Mouse (Mus musculus) liver, embryonic 14.5 days (tissue): Measurements from ENCODE around the gene Rab9b. TPM values are rescaled to one million over a fixed set of nuclear protein-coding genes. Genes with fewer than 3 reads are reported as not detected.

ENCODE experiments used
- ATAC-seq: fragments of 200-750 bp; cut with Nextera tagmentation; 2 replicates; pipeline ENCODE4 v1.8.0; 2017; ENCODE audit warnings: moderate number of reproducible peaks, mild to moderate bottlenecking, moderate library complexity; ENCODE audit not compliant: insufficient read depth
- DNase-seq, 3 experiments: peaks; one replicate each; pipeline ENCODE4 v3.0.0-alpha.2; 2012 to 2013; ENCODE audit warnings: low read depth in 3 of 3, low spot score in 3 of 3
- H3K27ac ChIP-seq: fragments of 300-500 bp; sonication (generic); 2 replicates; pipeline ENCODE4 v1.5.1; 2014; ENCODE audit warnings: moderate library complexity, mild to moderate bottlenecking, control low read depth, inconsistent platforms
- H3K27me3 ChIP-seq: fragments of 300-500 bp; sonication (generic); 2 replicates; pipeline ENCODE4 v1.6.1; 2014; ENCODE audit warnings: mild to moderate bottlenecking, low read length, moderate library complexity; ENCODE audit not compliant: control insufficient read depth, insufficient read depth
- H3K36me3 ChIP-seq: fragments of 300-500 bp; sonication (generic); replicated peaks from 2 replicates; pipeline ENCODE4 v1.6.1; 2014; ENCODE audit warnings: low read depth; ENCODE audit not compliant: control insufficient read depth, insufficient read depth
- H3K4me1 ChIP-seq, 2 experiments: fragments of 200-500 bp in 1 of 2; fragments of 300-500 bp in 1 of 2; sonication (generic) in 1 of 2; replicated peaks; 2 replicates each; pipeline ENCODE4 v1.6.1; 2012 to 2014; ENCODE audit warnings: antibody characterized with exemption in 1 of 2, inconsistent platforms in 1 of 2, low read length in 1 of 2; ENCODE audit not compliant: control insufficient read depth in 2 of 2, insufficient read depth in 2 of 2
- H3K4me2 ChIP-seq: fragments of 300-500 bp; sonication (generic); 2 replicates; pipeline ENCODE4 v1.6.1; 2014; ENCODE audit warnings: low read depth, mild to moderate bottlenecking, control low read depth, moderate library complexity
- H3K4me3 ChIP-seq, 2 experiments: fragments of 200-500 bp in 1 of 2; fragments of 300-500 bp in 1 of 2; sonication (generic) in 1 of 2; 2 replicates each; pipeline ENCODE4 v1.5.1; 2012 to 2014; ENCODE audit warnings: low read depth in 2 of 2, low read length in 2 of 2, mild to moderate bottlenecking in 2 of 2, control low read depth in 1 of 2, inconsistent platforms in 1 of 2, moderate library complexity in 1 of 2; ENCODE audit not compliant: insufficient read depth in 1 of 2
- H3K9ac ChIP-seq: fragments of 300-500 bp; sonication (generic); replicated peaks from 2 replicates; pipeline ENCODE4 v1.6.1; 2014; ENCODE audit warnings: mild to moderate bottlenecking, control low read depth, moderate library complexity
- H3K9me3 ChIP-seq: fragments of 300-500 bp; sonication (generic); 2 replicates; pipeline ENCODE4 v1.6.1; 2016; ENCODE audit warnings: low read length, mixed read lengths; ENCODE audit not compliant: control insufficient read depth
- CTCF ChIP-seq: IDR thresholded peaks from 2 replicates; pipeline ENCODE4 v1.5.1; 2016; ENCODE audit warnings: antibody characterized with exemption, low read depth, control low read depth
- EP300 ChIP-seq: IDR thresholded peaks from 2 replicates; pipeline ENCODE4 v1.6.1; 2016; ENCODE audit warnings: antibody characterized with exemption, low read depth
- WGBS: fragments of 180-500 bp; shearing (Covaris S2); extraction: QIAGEN DNeasy Blood & Tissue Kit; methylation state at CpG from one replicate; pipeline ENCODE4 v1.1.7; 2014; ENCODE audit not compliant: insufficient replicate concordance; 5-methylcytosine and 5-hydroxymethylcytosine counted together
- polyA plus RNA-seq, 2 experiments: library from polyadenylated mRNA; depleted of rRNA in 1 of 2; stranded (reverse) in 1 of 2; unstranded in 1 of 2; fragments of >200 nt; fragmentation: Nextera tagmentation in 1 of 2; extraction: Ambion mirVana in 1 of 2; gene quantifications; 2 replicates each; pipeline versions ENCODE4 v1.2.1 to v1.2.3; 2012 to 2014

Gene Rab9b
- polyA plus RNA-seq (2012; rRNA removed) (0.01 TPM in 1 of 2 replicates, not detected in the other), polyA plus RNA-seq (2014; fragmentation: Nextera tagmentation; extraction: Ambion mirVana) (not detected in 2 replicates)

GRCm38 (mm10) chrX:136868061-136869040, at the start of gene Rab9b:
Gene Rab9b (minus strand): TSS chrX:136868755.
- TF ChIP-seq CTCF = no peak
- TF ChIP-seq EP300 = no peak
- WGBS = 10% methylated on average over 35 of the region's 36 CpGs
- no peak for ATAC-seq

GRCm38 (mm10) chrX:136904369-136904768, 35.8 kb upstream of the Rab9b start:
- no peak for TF ChIP-seq CTCF
- no peak for TF ChIP-seq EP300
- H3K36me3 ChIP-seq = no peaks in the 10 kb centered on the region
- no peak overlapping the region for H3K4me3 ChIP-seq
- no peaks in the 10 kb centered on the region for H3K9me3 ChIP-seq
- WGBS = 32% methylated on average over 4 of the region's 4 CpGs
- ATAC-seq (no peak), DNase-seq (no peak)
- H3K27me3 ChIP-seq = no peaks in the 10 kb centered on the region
- H3K4me2 ChIP-seq = no peak overlapping the region
- H3K27ac ChIP-seq = no peak overlapping the region
- no peaks in the 10 kb centered on the region for H3K4me1 ChIP-seq
- no peak overlapping the region for H3K9ac ChIP-seq

More at GRCm38 (mm10) chrX:136868061-136869040, at the start of gene Rab9b:
- H3K4me3 ChIP-seq = peak within 1 kb of the TSS; percentile 14 to 25; a peak in 2 of 4 replicates
- no peaks in the 10 kb centered on the region for H3K4me1 ChIP-seq
- no peaks in the 10 kb centered on the region for H3K36me3 ChIP-seq
- peak within 1 kb of the TSS; percentile 51 for H3K4me2 ChIP-seq
- no peaks in the 10 kb centered on the region for H3K27me3 ChIP-seq
- DNase-seq = no peak
- H3K9ac ChIP-seq = no peak within 1 kb of the TSS
- no peaks in the 10 kb centered on the region for H3K9me3 ChIP-seq
- no peak within 1 kb of the TSS for H3K27ac ChIP-seq

GRCm38 (mm10) chrX:136895757-136896156, 27.2 kb upstream of the Rab9b start:
- H3K9me3 ChIP-seq = no peaks in the 10 kb centered on the region
- TF ChIP-seq EP300 (no peak), CTCF (no peak)
- 52% methylated on average over 2 of the region's 2 CpGs for WGBS
- H3K36me3 ChIP-seq = no peaks in the 10 kb centered on the region
- no peak overlapping the region for H3K27ac ChIP-seq
- H3K4me3 ChIP-seq = no peak overlapping the region
- no peaks in the 10 kb centered on the region for H3K27me3 ChIP-seq
- DNase-seq (no peak), ATAC-seq (no peak)
- no peaks in the 10 kb centered on the region for H3K4me1 ChIP-seq
- no peak overlapping the region for H3K9ac ChIP-seq
- no peak overlapping the region for H3K4me2 ChIP-seq

- Histone ChIP-seq H3K4me2 (no peak overlapping the region), H3K36me3 (no peaks in the 10 kb centered on the region), H3K9me3 (no peaks in the 10 kb centered on the region), H3K4me3 (no peak overlapping the region), H3K9ac (no peak overlapping the region), H3K27ac (no peak overlapping the region), H3K27me3 (no peaks in the 10 kb centered on the region), H3K4me1 (no peaks in the 10 kb centered on the region)
- DNase-seq = no peak
- no peak for ATAC-seq
- TF ChIP-seq CTCF = no peak
- TF ChIP-seq EP300 = no peak
- 28% methylated on average over 3 of the region's 3 CpGs for WGBS
Measured at GRCm38 (mm10) chrX:136850300-136850699, 18.3 kb downstream of the Rab9b start.

- no peak overlapping the region for H3K27ac ChIP-seq
- no peak for ATAC-seq
- H3K9me3 ChIP-seq = no peaks in the 10 kb centered on the region
- H3K9ac ChIP-seq = no peak overlapping the region
- no peak for TF ChIP-seq EP300
- TF ChIP-seq CTCF = no peak
- H3K27me3 ChIP-seq = no peaks in the 10 kb centered on the region
- DNase-seq = no peak
- no peaks in the 10 kb centered on the region for H3K4me1 ChIP-seq
- no peaks in the 10 kb centered on the region for H3K36me3 ChIP-seq
- H3K4me2 ChIP-seq = no peak overlapping the region
- H3K4me3 ChIP-seq = no peak overlapping the region
Measured at GRCm38 (mm10) chrX:136828610-136829009, 39.9 kb downstream of the Rab9b start.
